Mouse (Mus musculus): ENCODE data around the gene Kcnj11. TPM values are rescaled to one million over a fixed set of nuclear protein-coding genes. Genes with fewer than 3 reads are reported as not detected.

Kcnj11 gene
- polyA plus RNA-seq, 1 experiment, result 0.96 TPM

GRCm38 (mm10) chr7:46052161-46052821, 48.3 kb downstream of the Kcnj11 start:
- Histone ChIP-seq H3K36me3 (ENCODE audit: control insufficient read depth, insufficient read depth, low read length) (peaks cover 61% of the 10 kb centered on the region), H3K4me1 (ENCODE audit: control insufficient read depth, insufficient read depth, insufficient read length, low read length) (peaks cover 11% of the 10 kb centered on the region), H3K4me3 (ENCODE audit: low read depth, low read length) (no peak overlapping the region), H3K27me3 (ENCODE audit: control insufficient read depth, insufficient read depth, low read length) (no peaks in the 10 kb centered on the region), H3K27ac (ENCODE audit: insufficient read depth, low read depth, low read length) (no peak overlapping the region)
- TF ChIP-seq CTCF (IDR thresholded peaks at IDR 0.05; ENCODE audit: extremely low read depth, insufficient read length, insufficient replicate concordance, low read depth, low read length) (peak; percentile 33; the same call in 1 of the 2 replicates), POLR2A (IDR thresholded peaks at IDR 0.05; ENCODE audit: low read depth, low read length) (no peak)
- WGBS, result 88% methylated on average over 4 of the region's 4 CpGs

GRCm38 (mm10) chr7:46049981-46050380, 50.6 kb downstream of the Kcnj11 start:
- Histone ChIP-seq H3K36me3 (ENCODE audit: control insufficient read depth, insufficient read depth, low read length) (peaks cover 59% of the 10 kb centered on the region), H3K27me3 (ENCODE audit: control insufficient read depth, insufficient read depth, low read length) (no peaks in the 10 kb centered on the region)
- WGBS, result 94% methylated on average over 7 of the region's 7 CpGs

GRCm38 (mm10) chr7:46047873-46048562, 52.5 kb downstream of the Kcnj11 start:
- Histone ChIP-seq H3K27ac (ENCODE audit: insufficient read depth, low read depth, low read length) (peak overlapping the region; percentile 88), H3K27me3 (ENCODE audit: control insufficient read depth, insufficient read depth, low read length) (no peaks in the 10 kb centered on the region), H3K4me1 (ENCODE audit: control insufficient read depth, insufficient read depth, insufficient read length, low read length) (peaks cover 19% of the 10 kb centered on the region), H3K4me3 (ENCODE audit: low read depth, low read length) (no peak overlapping the region), H3K36me3 (ENCODE audit: control insufficient read depth, insufficient read depth, low read length) (peaks cover 54% of the 10 kb centered on the region)
- WGBS, result 24% methylated on average over 13 of the region's 13 CpGs
- TF ChIP-seq POLR2A (IDR thresholded peaks at IDR 0.05; ENCODE audit: low read depth, low read length), result no peak
- no peak for TF ChIP-seq CTCF (IDR thresholded peaks at IDR 0.05; ENCODE audit: extremely low read depth, insufficient read length, insufficient replicate concordance, low read depth, low read length)

More at GRCm38 (mm10) chr7:46049981-46050380, 50.6 kb downstream of the Kcnj11 start:
- Histone ChIP-seq H3K27ac (ENCODE audit: insufficient read depth, low read depth, low read length) (no peak overlapping the region), H3K4me1 (ENCODE audit: control insufficient read depth, insufficient read depth, insufficient read length, low read length) (peaks cover 14% of the 10 kb centered on the region), H3K4me3 (ENCODE audit: low read depth, low read length) (no peak overlapping the region)
- no peak for TF ChIP-seq POLR2A (IDR thresholded peaks at IDR 0.05; ENCODE audit: low read depth, low read length)
- TF ChIP-seq CTCF (IDR thresholded peaks at IDR 0.05; ENCODE audit: extremely low read depth, insufficient read length, insufficient replicate concordance, low read depth, low read length), result no peak

- Histone ChIP-seq H3K4me3 (ENCODE audit: low read depth, low read length) (no peak overlapping the region), H3K27me3 (ENCODE audit: control insufficient read depth, insufficient read depth, low read length) (no peaks in the 10 kb centered on the region), H3K27ac (ENCODE audit: insufficient read depth, low read depth, low read length) (no peak overlapping the region), H3K4me1 (ENCODE audit: control insufficient read depth, insufficient read depth, insufficient read length, low read length) (peaks cover 21% of the 10 kb centered on the region), H3K36me3 (ENCODE audit: control insufficient read depth, insufficient read depth, low read length) (peaks cover 62% of the 10 kb centered on the region)
- WGBS, result 83% methylated on average over 11 of the region's 11 CpGs
- TF ChIP-seq CTCF (IDR thresholded peaks at IDR 0.05; ENCODE audit: extremely low read depth, insufficient read length, insufficient replicate concordance, low read depth, low read length) (no peak), POLR2A (IDR thresholded peaks at IDR 0.05; ENCODE audit: low read depth, low read length) (no peak)
These were observed 54.7 kb downstream of the Kcnj11 start for GRCm38 (mm10) chr7:46045882-46046281.

- H3K27ac ChIP-seq (ENCODE audit: insufficient read depth, low read depth, low read length), result 0 out of 2 replicates have a peak overlapping the region, but pooled peaks have one; percentile 26
These were observed 56.5 kb downstream of the Kcnj11 start for GRCm38 (mm10) chr7:46044106-46044505.

More at GRCm38 (mm10) chr7:46044106-46044505, 56.5 kb downstream of the Kcnj11 start:
- peaks cover 63% of the 10 kb centered on the region for H3K36me3 ChIP-seq (ENCODE audit: control insufficient read depth, insufficient read depth, low read length)
- no peaks in the 10 kb centered on the region for H3K27me3 ChIP-seq (ENCODE audit: control insufficient read depth, insufficient read depth, low read length)
- H3K4me3 ChIP-seq (ENCODE audit: low read depth, low read length), result no peak overlapping the region
- 63% methylated on average over 10 of the region's 10 CpGs for WGBS
- H3K4me1 ChIP-seq (ENCODE audit: control insufficient read depth, insufficient read depth, insufficient read length, low read length), result peaks cover 25% of the 10 kb centered on the region
- TF ChIP-seq POLR2A (IDR thresholded peaks at IDR 0.05; ENCODE audit: low read depth, low read length), result no peak
- no peak for TF ChIP-seq CTCF (IDR thresholded peaks at IDR 0.05; ENCODE audit: extremely low read depth, insufficient read length, insufficient replicate concordance, low read depth, low read length)

Other genes with a start within 250 kb of the Kcnj11 start
- 178 and 333 TPM in 2 replicates for gene Kdelr1, start 228.0 kb downstream of the Kcnj11 start, polyA plus RNA-seq (2012; rRNA removed)
- gene Grin2d, start 222.4 kb downstream of the Kcnj11 start, polyA plus RNA-seq (2012; rRNA removed), result 5.5 and 10.4 TPM in 2 replicates
- 0.41 TPM in 1 of 2 replicates, not detected in the other for gene Syngr4, start 204.1 kb downstream of the Kcnj11 start, polyA plus RNA-seq (2012; rRNA removed)
- gene Tmem143, start 203.8 kb downstream of the Kcnj11 start, polyA plus RNA-seq (2012; rRNA removed), result 30.9 and 46.4 TPM in 2 replicates
- 49.1 and 49.5 TPM in 2 replicates for gene Emp3, start 179.4 kb downstream of the Kcnj11 start, polyA plus RNA-seq (2012; rRNA removed)
- gene Ccdc114, start 176.7 kb downstream of the Kcnj11 start, polyA plus RNA-seq (2012; rRNA removed), result 8.0 and 8.9 TPM in 2 replicates
- gene Abcc6, start 70.5 kb downstream of the Kcnj11 start, polyA plus RNA-seq (2012; rRNA removed), result 7.4 and 25.5 TPM in 2 replicates
- 25.1 and 53.1 TPM in 2 replicates for gene Nomo1, start 67.1 kb downstream of the Kcnj11 start, polyA plus RNA-seq (2012; rRNA removed)
- 1.3 and 2.4 TPM in 2 replicates for gene Abcc8, start 79.3 kb upstream of the Kcnj11 start, polyA plus RNA-seq (2012; rRNA removed)
- gene Ush1c, start 137.7 kb upstream of the Kcnj11 start, polyA plus RNA-seq (2012; rRNA removed), result 34.5 and 105 TPM in 2 replicates
- gene Otog, start 140.2 kb upstream of the Kcnj11 start, polyA plus RNA-seq (2012; rRNA removed), result 0.04 TPM in 1 of 2 replicates, not detected in the other

Data from small intestine, adult 2 months (tissue).